11 mouse cellular contexts compared by ENCODE assay signal in genomic region chr10:93325369-93325768, GRCm38 (mm10). TPM values are rescaled to one million over a fixed set of nuclear protein-coding genes. Genes with fewer than 3 reads are reported as not detected.
DNase-seq lines count a peak whose midpoint lies in the region; ATAC-seq and TF ChIP-seq lines count a peak whose summit lies in the region.
"Had no signal": no experiment of that assay in that cellular context is flagged by ENCODE, and none has a peak within 500 bp of the region (broad histone marks: within the 10 kb centered on the region; RNA-seq: fewer than 3 reads in every experiment).

No protein-coding gene starts in this region.

- no peak overlapping the region; the same call in 1 of the 2 replicates for H3K9ac ChIP-seq in heart, adult 2 months (ENCODE audit: low read depth, low read length)
- H3K9ac ChIP-seq in lung, embryonic 14.5 days = no peak overlapping the region
- H3K9ac ChIP-seq: neural tube, embryonic 13.5 days had no signal

- no peak overlapping the region for H3K4me3 ChIP-seq in heart, adult 2 months
- no peak overlapping the region for H3K4me3 ChIP-seq in lung, embryonic 14.5 days (ENCODE audit: low read depth, low read length)
- H3K4me3 ChIP-seq in brown adipose tissue, adult 24 weeks (ENCODE audit: insufficient read depth, low read depth, low read length) = no peak overlapping the region
- H3K4me3 ChIP-seq: neural tube, embryonic 13.5 days had no signal

- peaks cover 7% of the 10 kb centered on the region for H3K4me1 ChIP-seq in heart, adult 2 months (ENCODE audit: control insufficient read depth, insufficient read depth, low read length)
- H3K4me1 ChIP-seq in lung, embryonic 14.5 days (ENCODE audit: insufficient read depth) = no peaks in the 10 kb centered on the region
- H3K4me1 ChIP-seq in brown adipose tissue, adult 24 weeks (ENCODE audit: control insufficient read depth, insufficient read depth, insufficient read length, low read length) = peaks cover 21% of the 10 kb centered on the region
- H3K4me1 ChIP-seq: neural tube, embryonic 13.5 days had no signal

- no peaks in the 10 kb centered on the region for H3K27me3 ChIP-seq in heart, adult 2 months (ENCODE audit: control insufficient read depth, insufficient read depth, low read length)
- H3K27me3 ChIP-seq in lung, embryonic 14.5 days (ENCODE audit: insufficient read depth, low read length) = no peaks in the 10 kb centered on the region
- H3K27me3 ChIP-seq: neural tube, embryonic 13.5 days had no signal

- no peak for DNase-seq in heart, adult 2 months
- no peak for DNase-seq in heart, adult 9 months (ENCODE audit: low spot score in 2 of 2)
- DNase-seq in lung, embryonic 14.5 days = peak; percentile 41
- no peak for DNase-seq in lung, postnatal 4 days
- DNase-seq in naive thymus-derived CD4-positive, alpha-beta T cell, adult 2 months (ENCODE audit: low read depth) = peak; percentile 44
- DNase-seq in urinary bladder, adult 2 months (ENCODE audit: low spot score) = no peak
- no peak for DNase-seq in urinary bladder, postnatal 4 days (ENCODE audit: low spot score in 2 of 2)
- DNase-seq: cerebellum, postnatal 36 days; gastrocnemius, postnatal 36 days had no signal

- intact Hi-C loops in heart, adult 2 months (cut with DNase I) = no loop called here

- peak; percentile 66 for ATAC-seq in lung, embryonic 14.5 days (ENCODE audit: insufficient read depth)

- no peak for TF ChIP-seq EP300 in heart, adult 2 months (IDR thresholded peaks at IDR 0.05; ENCODE audit: insufficient read depth, low read depth, low read length)

- 0 out of 2 replicates have a peak overlapping the region, but pooled peaks have one; percentile 11 for H3K4me2 ChIP-seq in lung, embryonic 14.5 days
- H3K4me2 ChIP-seq: neural tube, embryonic 13.5 days had no signal

- H3K9me3 ChIP-seq in lung, embryonic 14.5 days (ENCODE audit: low read depth, low read length) = no peaks in the 10 kb centered on the region
- H3K9me3 ChIP-seq: neural tube, embryonic 13.5 days had no signal

- WGBS in heart, adult 2 months = 46% methylated on average over 3 of the region's 3 CpGs
- 53% methylated on average over 3 of the region's 3 CpGs for WGBS in lung, embryonic 14.5 days

- no peak for TF ChIP-seq CTCF in heart, adult 2 months (IDR thresholded peaks at IDR 0.05)
- TF ChIP-seq CTCF in lung, embryonic 14.5 days (IDR thresholded peaks at IDR 0.05; ENCODE audit: low read depth) = no peak

- 0 out of 2 replicates have a peak, but pooled peaks cover 2% of the 10 kb centered on the region for H3K36me3 ChIP-seq in heart, adult 2 months (ENCODE audit: control insufficient read depth, insufficient read depth, low read length)
- H3K36me3 ChIP-seq in lung, embryonic 14.5 days (ENCODE audit: insufficient read depth) = no peaks in the 10 kb centered on the region
- H3K36me3 ChIP-seq: neural tube, embryonic 13.5 days had no signal

- TF ChIP-seq POLR2A in heart, adult 2 months (IDR thresholded peaks at IDR 0.05; ENCODE audit: insufficient read depth, low read depth, low read length) = no peak

- H3K79me2 ChIP-seq in heart, adult 2 months (replicated peaks; ENCODE audit: control insufficient read depth, insufficient read depth, low read length) = no peaks in the 10 kb centered on the region

- peak overlapping the region; percentile 81 for H3K27ac ChIP-seq in heart, adult 2 months
- peak overlapping the region; percentile 71 for H3K27ac ChIP-seq in lung, embryonic 14.5 days (ENCODE audit: low read depth)
- peak overlapping the region; percentile 62 for H3K27ac ChIP-seq in brown adipose tissue, adult 24 weeks (replicated peaks; ENCODE audit: low read depth, low read length)
- H3K27ac ChIP-seq: neural tube, embryonic 13.5 days had no signal

RNA-seq across cellular contexts. Expression of gene Elk3, which starts 14.4 kb away (rescaled TPM):
- total RNA-seq in heart, adult 2 months (2021) = 10 to 100 TPM; 33.8 to 39.4 TPM
- 31.9 and 32.1 TPM in 2 replicates for polyA plus RNA-seq in heart, adult 2 months (2012; rRNA removed)
- polyA plus RNA-seq in lung, embryonic 14.5 days (2014; fragmentation: Nextera tagmentation; extraction: Ambion mirVana) = 55.3 and 57.7 TPM in 2 replicates
- 8.0 and 14.4 TPM in 2 replicates for polyA plus RNA-seq in brown adipose tissue, adult 24 weeks (2012; ENCODE audit: insufficient read depth, insufficient read length, missing spikeins)
- polyA plus RNA-seq in urinary bladder, adult 2 months (2012; rRNA removed) = 21.6 and 22.7 TPM in 2 replicates

Comparison
In these comparisons a context has a peak if more than half of its experiments do, and no peak if none do; other contexts are left out.
1. DNase-seq: peak in lung, embryonic 14.5 days (single experiment) and naive thymus-derived CD4-positive, alpha-beta T cell, adult 2 months (single experiment); none in heart, adult 2 months (0 of 2), heart, adult 9 months (0 of 2), lung, postnatal 4 days (0 of 2), urinary bladder, adult 2 months (single experiment) and urinary bladder, postnatal 4 days (0 of 2).
2. Peak in every context shown above with its lines, with median percentiles within 50 percentile points of each other: H3K27ac ChIP-seq.